Mouse (Mus musculus): ENCODE measurements around the gene Saa2. TPM values are rescaled to one million over a fixed set of nuclear protein-coding genes. Genes with fewer than 3 reads are reported as not detected.
"Not testable (repeated sequence)": the region's sequence is repeated elsewhere in the genome, so short reads cannot be mapped to it uniquely, and the experiment has no call there.

Saa2 gene
- total RNA-seq (2015; ENCODE audit: low replicate concordance) (not detected in 2 replicates), total RNA-seq (2017; ENCODE audit: low replicate concordance) (not detected in 2 replicates)

DNA sequence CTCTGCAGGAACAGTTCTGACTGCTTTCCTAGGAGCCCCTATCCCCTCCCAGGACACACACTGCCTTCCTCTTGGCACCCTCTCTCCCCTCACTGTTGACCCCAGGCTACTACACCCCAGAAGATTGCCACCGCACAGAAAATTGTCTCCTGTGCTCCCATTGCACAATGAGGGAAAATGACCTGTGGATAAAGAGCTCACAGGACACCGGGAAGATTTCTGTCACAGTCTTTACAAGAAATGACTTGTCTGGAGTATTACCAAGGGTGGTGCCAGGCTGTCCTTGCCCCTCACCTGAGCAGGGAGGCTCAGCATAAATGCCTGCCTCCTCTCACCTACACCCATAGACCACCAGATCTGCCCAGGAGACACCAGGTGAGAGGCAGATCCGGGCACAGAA lies at the start of gene Saa2:
Saa2 (plus strand) TSS at position 301 of the 400 bp plus-strand sequence.
- ATAC-seq (replicated peaks; ENCODE audit: low FRiP score, poor library complexity, severe bottlenecking), result no peak

DNA sequence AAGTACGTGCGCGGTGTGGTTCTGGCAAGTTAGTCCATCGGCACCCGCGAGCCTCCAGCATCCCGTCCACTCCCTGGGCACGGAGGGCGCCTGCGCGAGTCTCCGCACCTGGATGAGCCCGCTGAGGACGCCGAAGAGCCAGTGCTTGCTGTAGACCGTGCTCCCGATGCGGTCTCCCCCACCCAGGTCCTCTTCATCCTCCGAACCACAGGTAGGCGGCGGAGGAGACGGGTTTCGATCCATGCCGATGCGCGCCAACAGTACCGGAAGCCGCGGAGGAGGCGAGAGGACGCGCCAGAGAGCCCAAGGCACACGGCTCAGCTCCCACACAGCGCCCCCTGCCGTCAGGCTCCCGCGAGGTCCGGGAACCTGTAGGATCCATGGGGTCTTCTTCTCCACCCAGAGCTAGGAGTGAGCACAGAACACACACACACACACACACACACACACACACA lies 41.2 kb upstream of the Saa2 start, which contains the start of gene Saal1:
Saal1 (minus strand) TSS at position 291 of the 455 bp plus-strand sequence.
- peak; percentile 93 for ATAC-seq (replicated peaks; ENCODE audit: low FRiP score, poor library complexity, severe bottlenecking)

DNA sequence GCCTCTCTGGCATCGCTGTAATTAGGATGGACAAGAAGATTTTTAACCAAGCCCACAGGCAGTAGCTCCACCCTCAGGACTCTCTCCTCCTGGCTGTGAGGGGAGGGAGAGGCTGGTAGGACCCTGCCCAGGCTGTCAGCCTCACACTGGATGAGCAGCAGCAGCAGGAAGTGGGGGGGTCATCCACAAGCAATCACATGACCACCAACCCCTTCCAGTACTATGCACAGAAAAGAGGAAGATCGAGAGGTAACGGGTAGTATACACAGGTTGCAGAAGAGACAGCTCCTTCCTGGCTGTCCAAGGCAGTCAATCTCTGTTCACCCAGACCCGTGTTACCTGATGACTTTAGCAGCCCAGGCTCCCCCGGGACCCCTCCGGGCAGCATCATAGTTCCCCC lies 39.3 kb upstream of the Saa2 start:
- no peak for ATAC-seq (replicated peaks; ENCODE audit: low FRiP score, poor library complexity, severe bottlenecking)

DNA sequence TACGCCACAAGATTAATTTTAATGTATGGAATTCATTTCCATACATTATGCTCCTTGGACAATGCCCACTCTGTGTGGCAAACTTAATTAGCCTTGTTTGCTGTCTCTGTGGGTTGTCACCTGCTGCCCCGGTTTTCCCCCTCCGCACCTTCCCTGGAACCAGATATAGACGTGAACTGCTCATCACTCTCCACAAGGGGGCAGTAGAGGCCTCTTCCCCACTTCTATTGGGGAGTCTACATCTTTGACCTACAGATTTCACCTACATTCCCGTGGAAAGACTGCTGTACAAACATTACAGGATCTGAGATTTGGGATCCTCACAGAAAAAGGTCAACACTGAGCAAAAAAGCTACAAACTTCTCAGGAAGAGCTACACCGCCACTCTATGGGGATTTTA lies 37.1 kb upstream of the Saa2 start:
- 0 out of 2 replicates have a peak, but pooled peaks have one; percentile 45 for ATAC-seq (replicated peaks; ENCODE audit: low FRiP score, poor library complexity, severe bottlenecking)

DNA sequence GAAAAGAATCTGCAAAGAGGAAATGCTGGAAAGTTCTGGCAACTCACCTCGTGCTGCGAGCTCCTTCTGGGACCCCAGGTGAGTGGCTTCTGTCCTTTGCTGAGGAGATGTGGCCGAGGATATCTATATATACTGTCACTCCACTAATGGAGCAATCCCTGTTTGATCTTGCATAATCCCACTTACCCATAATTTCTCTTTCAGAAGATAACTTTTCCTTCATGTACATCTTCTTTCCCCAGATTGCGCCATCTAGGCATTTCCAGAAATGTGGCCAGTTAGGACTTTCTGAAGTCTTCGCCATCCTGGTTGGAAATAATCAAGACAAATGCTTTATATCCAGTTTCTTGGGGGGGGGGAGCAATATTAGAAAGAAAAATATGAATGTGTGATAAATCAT lies 36.0 kb upstream of the Saa2 start, which contains the start of gene Saa3:
Saa3 (minus strand) TSS at position 101 of the 400 bp plus-strand sequence.
- ATAC-seq (replicated peaks; ENCODE audit: low FRiP score, poor library complexity, severe bottlenecking), result no peak

DNA sequence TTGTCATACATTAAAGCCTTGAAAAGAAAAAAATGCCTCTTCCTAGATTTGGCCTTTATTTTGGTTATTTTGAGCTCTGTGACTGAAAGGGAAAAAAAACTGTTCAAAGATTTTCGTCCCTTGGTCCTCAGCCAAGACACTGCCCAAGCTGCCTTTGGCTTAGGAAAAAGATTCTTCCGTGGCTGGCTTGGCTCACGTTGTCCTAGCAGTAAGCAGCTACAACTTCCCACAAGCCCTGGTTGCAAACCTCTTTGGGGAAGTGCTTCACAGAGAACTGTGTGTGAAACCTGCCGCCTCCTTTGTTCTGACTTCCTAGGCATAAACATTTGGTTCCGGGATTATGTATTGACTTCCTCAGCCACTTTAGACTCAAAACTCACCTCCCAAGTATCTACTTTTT lies 34.7 kb upstream of the Saa2 start:
- ATAC-seq (replicated peaks; ENCODE audit: low FRiP score, poor library complexity, severe bottlenecking), result no peak

DNA sequence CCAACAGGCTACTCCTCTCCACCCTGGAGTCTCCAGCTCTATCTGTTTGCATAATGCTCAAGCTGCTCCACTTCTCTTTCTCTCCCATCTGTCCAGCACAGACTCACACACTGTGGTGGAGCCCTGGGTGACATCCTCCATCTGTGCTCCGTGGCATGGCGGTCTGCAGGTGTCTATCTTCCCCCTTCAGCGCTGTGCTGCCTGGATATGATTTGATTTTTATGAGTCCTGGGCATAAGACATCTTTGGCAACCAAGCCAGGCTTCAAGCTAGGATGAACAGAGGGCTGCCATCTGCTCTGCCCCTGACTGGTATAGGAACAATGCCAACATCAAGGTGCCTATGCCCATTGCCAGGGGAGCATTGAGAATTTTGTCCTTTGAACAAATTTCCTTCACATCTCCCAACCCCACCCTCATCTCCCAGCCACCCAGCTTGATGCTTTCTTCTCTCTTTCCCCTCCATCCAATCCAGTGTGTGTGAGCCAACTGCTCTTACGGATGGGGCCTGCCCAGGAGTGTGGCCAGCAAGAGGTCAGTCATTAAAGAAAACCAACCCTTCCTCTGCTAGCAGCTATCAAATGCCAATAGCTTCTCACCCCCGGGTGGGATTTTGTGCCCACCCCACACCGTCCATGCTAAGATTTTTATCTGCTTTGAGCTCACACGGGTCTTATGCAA lies 32.9 kb upstream of the Saa2 start:
- no peak for ATAC-seq (replicated peaks; ENCODE audit: low FRiP score, poor library complexity, severe bottlenecking)

DNA sequence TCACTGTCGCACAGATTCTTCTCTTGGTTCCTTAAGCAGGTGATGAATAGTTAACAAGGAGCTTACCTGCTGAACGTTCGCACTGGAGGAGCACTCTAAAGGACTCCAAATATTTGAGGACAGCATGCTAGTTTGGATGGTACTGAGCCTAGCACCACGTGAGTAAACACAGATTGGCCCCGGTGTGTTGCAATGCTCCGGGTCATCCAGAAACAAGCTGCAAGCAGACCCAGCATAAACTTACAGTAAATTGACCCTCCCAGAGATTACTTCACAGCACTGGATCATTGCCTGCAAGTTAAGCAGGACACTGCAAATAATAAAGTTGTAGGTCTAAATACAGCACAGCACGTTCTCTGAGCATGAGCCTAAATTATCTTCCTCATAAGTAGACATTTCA lies 32.1 kb upstream of the Saa2 start:
- no peak for ATAC-seq (replicated peaks; ENCODE audit: low FRiP score, poor library complexity, severe bottlenecking)

DNA sequence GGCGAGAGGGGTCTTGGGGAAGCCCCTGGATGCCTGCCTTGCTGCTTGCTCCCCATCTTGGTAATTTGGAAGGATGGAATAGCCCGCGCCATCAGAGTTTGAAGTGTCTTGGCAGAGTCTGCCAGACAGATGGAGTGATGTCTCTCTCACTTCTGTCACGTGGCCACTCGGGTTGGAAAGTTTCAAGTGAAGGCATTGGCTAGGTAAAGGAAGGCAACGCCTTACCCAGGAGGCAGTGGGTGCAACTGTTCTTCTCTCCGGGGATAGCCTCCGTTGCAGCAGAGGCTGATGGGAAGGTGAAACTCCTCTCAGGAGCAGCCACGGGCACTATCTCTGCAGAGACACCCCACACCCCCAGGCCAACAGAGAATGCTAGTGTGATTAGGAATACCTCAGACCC lies 31.1 kb upstream of the Saa2 start:
- no peak for ATAC-seq (replicated peaks; ENCODE audit: low FRiP score, poor library complexity, severe bottlenecking)

DNA sequence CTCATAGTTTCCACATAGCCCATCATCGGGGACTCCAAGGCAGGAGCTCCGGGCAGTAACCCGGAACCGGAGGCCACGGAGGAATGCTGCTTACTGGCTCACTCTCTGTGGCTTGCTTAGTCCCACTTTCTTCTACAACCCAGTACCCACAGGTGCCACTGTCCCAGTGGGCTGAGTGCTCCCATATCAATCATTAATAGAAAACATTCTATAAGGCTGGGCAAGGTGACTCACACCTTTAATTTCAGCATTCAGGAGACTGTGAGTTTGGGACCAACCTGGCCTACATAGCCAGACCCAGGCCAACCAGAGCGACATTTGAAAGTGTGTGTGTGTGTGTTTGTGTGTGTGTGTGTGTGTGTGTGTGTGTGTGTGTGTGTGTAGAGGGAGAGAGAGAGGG lies 28.2 kb upstream of the Saa2 start:
- no peak for ATAC-seq (replicated peaks; ENCODE audit: low FRiP score, poor library complexity, severe bottlenecking)

DNA sequence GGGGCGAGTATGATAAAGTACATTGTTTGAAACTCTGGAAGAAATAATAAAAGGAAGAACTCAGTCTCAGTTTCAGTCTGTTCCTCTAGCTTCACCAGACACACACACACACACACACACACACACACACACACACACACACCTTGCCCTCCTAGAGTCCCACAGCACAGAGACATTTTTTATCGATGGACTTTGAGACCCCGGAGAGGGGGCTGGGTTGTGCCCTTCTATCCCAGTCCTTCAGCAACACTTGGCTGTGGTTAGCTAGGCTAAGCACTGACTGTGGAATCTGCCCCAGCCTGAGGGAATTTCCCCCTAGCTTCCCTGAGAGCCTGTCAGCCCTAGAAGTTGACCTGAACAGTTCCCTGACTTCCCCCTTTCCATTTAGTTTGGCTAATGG lies 27.7 kb upstream of the Saa2 start:
- ATAC-seq (replicated peaks; ENCODE audit: low FRiP score, poor library complexity, severe bottlenecking), result no peak

DNA sequence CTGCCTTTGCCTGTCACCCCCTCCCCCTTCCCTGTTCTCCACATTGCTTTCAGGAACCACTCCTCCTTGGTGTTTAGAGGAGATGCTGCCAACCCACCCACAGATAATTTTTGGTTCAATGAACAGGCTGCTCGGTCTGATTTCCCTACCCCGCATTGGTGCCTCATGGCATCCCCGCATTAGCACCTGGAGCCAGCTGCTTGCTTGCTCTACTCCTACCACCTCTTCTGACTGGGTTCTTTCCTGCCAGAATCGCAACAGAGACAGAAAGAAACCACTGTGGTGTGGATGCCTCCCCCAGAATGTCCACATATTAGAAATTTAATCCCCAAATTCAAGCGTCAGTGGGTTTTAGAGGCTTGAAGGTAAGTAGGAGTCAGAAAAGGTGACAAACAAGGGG lies 27.2 kb upstream of the Saa2 start:
- ATAC-seq (replicated peaks; ENCODE audit: low FRiP score, poor library complexity, severe bottlenecking), result no peak

DNA sequence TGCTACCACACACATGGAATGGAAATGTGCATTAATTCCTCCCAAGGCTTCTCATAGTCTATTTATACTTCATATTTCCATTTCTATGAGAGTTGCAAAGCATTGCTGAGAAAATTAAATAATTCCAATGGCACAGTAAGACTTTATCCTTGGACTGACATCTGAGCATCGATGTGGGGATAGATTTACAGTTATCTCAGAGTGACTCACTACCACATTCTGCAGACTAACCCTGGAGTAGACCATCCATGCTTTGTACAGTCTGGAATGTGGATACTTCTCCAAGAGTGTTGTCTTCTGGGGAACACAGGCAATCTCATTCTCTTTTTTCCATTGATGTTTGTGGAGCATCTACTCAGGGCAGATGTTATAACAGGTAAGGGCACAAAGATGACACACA lies 24.0 kb upstream of the Saa2 start:
- no peak for ATAC-seq (replicated peaks; ENCODE audit: low FRiP score, poor library complexity, severe bottlenecking)

DNA sequence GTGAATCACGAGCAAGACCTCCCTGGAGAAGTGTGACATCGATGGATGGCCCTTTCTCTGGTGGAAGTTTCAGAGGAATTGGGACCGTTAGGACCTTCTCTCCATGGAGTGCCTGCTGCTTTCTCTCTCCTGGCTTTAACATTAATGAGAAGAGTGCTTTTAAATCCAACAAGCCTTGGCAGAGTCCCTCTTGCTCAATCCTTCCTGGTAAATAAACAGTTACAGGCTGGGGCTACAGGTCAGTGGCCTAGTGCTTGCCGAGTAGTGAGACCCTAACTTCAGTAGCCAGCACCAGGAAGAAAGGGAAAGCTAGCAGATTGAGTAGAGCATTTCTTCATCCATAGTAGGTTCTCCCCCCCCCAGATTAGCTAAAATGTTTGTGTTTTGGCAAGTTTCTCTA lies 19.1 kb upstream of the Saa2 start, which contains the start of gene Saa4:
Saa4 (minus strand) TSS at position 146 of the 400 bp plus-strand sequence.
- no peak for ATAC-seq (replicated peaks; ENCODE audit: low FRiP score, poor library complexity, severe bottlenecking)

DNA sequence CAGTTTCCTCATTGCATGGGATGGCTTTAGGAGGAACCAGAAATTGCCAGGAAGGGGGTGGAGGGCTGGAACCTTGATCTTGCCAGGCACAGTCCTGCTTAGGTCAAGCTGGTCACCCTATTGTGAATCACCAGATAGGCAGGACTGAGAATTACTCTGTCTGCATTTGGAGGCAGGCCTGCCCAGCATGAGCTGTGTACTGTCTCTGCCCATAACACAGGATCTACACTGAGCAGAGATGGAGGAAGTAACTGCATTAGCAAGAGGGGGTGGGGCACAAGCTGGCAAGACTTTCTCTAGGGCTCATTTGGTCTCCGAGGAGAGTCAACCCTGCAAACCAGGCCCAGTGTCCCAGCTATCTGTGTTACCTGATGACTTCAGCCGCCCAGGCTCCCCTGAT lies 16.6 kb upstream of the Saa2 start:
- ATAC-seq (replicated peaks; ENCODE audit: low FRiP score, poor library complexity, severe bottlenecking), result no peak

DNA sequence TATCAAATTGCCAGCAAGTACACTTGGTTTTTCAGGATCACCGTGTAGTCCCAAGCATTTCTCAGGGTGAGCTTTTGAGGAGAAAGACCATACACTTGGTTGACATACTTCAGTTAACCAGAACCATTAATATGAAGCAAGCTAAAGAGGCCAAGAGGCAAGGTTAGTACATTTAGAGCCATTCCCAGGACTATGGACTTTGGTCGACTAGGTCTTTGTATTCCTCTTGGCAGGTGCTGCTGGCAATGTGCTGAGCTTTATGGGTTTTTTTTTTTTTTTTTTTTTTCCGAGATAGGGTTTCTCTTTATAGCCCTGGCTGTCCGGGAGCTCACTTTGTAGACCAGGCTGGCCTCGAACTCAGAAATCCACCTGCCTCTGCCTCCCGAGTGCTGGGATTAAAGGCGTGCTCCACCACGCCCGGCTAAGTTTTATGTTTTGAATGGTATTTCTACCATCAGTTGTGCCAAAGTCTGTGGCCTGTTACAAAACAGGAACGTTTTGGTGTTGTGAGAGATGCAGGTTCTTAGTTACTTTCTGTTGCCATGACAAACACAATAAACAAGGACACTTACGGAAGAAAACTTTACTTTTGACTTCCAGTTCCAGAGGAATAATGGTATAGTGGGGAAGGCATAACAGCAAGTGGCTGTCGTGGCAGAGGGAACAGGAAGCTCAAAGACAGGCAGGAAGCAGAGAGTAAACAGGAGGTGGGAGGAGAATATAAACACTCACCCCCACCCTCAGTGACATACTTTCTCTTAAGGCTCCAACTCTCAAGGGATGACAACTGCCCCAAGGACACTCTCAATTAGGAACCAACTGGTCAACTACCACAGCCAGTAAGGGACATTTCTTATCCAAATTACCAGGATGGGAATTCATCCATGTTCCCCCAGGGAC lies 12.8 kb upstream of the Saa2 start:
- no peak for ATAC-seq (replicated peaks; ENCODE audit: low FRiP score, poor library complexity, severe bottlenecking)

DNA sequence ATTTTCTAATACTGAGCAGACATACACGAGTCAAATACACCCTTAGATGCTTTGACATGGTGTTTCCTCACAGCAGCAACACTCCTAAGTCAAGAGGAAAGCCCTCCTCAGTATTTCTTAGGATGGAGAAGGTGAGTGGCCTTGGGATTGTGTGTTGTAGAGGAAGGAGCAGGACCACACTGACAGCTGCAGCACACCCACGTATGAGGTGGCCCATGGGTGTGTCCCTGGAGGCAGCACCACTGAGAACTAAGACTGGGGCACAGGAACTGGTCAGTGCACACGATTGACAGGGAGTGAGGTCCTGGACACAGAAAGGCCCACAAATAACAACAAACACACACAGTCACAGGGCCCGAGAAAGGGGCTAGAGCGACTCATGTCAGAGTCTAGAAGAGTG lies 11.5 kb upstream of the Saa2 start:
- not testable (repeated sequence) for ATAC-seq (replicated peaks; ENCODE audit: low FRiP score, poor library complexity, severe bottlenecking)

DNA sequence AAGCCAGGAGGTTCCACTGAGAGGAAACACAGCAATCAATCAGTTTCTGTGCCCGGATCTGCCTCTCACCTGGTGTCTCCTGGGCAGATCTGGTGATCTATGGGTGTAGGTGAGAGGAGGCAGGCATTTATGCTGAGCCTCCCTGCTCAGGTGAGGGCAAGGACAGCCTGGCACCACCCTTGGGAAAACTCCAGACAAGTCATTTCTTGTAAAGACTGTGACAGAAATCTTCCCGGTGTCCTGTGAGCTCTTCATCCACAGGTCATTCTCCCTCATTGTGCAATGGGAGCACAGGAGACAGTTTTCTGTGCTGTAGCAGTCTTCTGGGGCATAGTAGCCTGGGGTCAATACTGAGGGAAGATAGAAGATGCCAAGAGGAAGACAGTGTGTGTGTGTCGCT lies 8.7 kb upstream of the Saa2 start, which contains the start of gene Saa1:
Saa1 (minus strand) TSS at position 101 of the 400 bp plus-strand sequence.
- ATAC-seq (replicated peaks; ENCODE audit: low FRiP score, poor library complexity, severe bottlenecking), result not testable (repeated sequence)

DNA sequence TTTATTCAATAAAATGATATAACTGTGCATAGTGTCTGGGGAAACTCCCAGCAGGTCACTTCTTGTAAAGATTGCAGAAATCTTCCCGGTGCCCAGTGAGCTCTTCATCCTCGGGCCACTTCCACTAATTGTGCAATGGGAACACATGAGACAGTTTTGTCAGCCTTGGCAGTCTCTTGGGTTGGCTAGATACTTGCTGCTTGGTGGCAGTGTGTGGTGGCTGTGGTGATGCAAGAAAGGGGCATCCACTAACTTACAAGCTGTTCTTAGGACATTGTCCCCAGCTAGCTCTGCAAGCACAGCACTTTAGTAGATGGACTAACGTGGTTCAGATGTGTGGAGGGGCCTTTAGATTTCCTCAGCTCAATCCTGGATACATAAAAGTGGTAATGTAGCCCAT lies 5.8 kb upstream of the Saa2 start:
- ATAC-seq (replicated peaks; ENCODE audit: low FRiP score, poor library complexity, severe bottlenecking), result no peak

DNA sequence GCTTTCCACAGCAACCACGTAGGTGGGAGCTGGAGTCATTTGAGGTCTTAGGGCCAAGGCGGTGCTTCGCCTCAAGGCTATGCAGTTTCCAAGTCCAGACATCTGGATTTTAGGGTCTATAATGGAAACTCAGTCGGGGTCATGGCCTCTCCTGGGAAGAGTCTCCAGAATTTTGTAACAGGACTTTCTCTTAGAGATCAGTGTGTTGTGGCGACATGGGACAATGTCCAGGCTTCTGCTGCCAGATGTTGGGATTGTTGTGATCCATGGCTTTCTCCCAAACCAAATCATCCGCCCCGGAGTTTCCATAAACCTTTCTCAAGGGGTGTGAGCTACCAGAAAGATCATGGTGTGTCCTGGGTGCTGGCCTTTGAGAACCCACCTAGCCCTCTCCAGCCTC lies 5.2 kb upstream of the Saa2 start:
- no peak for ATAC-seq (replicated peaks; ENCODE audit: low FRiP score, poor library complexity, severe bottlenecking)

DNA sequence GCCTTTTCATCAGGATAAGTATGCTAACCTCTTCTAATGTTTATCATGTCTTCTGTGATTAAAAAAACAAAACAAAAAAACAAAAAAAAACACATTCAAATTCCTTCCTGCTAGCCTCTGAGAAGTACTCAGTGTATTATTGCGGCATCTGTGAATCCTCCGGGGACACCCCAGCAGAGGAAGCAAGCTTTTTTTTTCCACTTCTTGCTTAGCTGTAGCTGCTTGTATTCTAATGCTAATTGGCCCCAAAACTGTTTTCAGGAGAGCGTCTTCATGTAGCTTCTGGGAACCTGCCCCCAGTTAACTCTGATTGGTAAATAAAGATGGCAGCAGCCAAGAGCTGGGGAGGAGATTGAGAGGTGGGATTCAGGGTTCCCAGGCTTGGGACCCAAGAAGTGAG lies 3.1 kb upstream of the Saa2 start:
- ATAC-seq (replicated peaks; ENCODE audit: low FRiP score, poor library complexity, severe bottlenecking), result no peak

All from erythroid progenitor cell, adult 5-6 weeks (primary cell).